Mouse (Mus musculus) intestine, embryonic 15.5 days (tissue): ENCODE measurements around the gene Pklr. TPM values are rescaled to one million over a fixed set of nuclear protein-coding genes. Genes with fewer than 3 reads are reported as not detected.

ENCODE experiments used
- ATAC-seq: fragments of 200-750 bp; cut with Nextera tagmentation; 2 replicates; pipeline ENCODE4 v1.8.0; 2017; ENCODE audit warnings: moderate TSS enrichment, moderate library complexity
- H3K27ac ChIP-seq: fragments of 300-500 bp; sonication (generic); 2 replicates; pipeline ENCODE4 v1.5.1; 2015; ENCODE audit warnings: mild to moderate bottlenecking, inconsistent platforms
- H3K27me3 ChIP-seq: fragments of 300-500 bp; sonication (generic); replicated peaks from 2 replicates; pipeline ENCODE4 v1.6.1; 2015; ENCODE audit warnings: inconsistent platforms
- H3K36me3 ChIP-seq: fragments of 300-500 bp; sonication (generic); 2 replicates; pipeline ENCODE4 v1.6.1; 2015; ENCODE audit warnings: inconsistent platforms
- H3K4me1 ChIP-seq: fragments of 300-500 bp; sonication (generic); replicated peaks from 2 replicates; pipeline ENCODE4 v1.6.1; 2015; ENCODE audit warnings: inconsistent platforms
- H3K4me2 ChIP-seq: fragments of 300-500 bp; sonication (generic); replicated peaks from 2 replicates; pipeline ENCODE4 v1.6.1; 2015; ENCODE audit warnings: mild to moderate bottlenecking, inconsistent platforms
- H3K4me3 ChIP-seq: fragments of 300-500 bp; sonication (generic); replicated peaks from 2 replicates; pipeline ENCODE4 v1.5.1; 2015; ENCODE audit warnings: inconsistent platforms
- H3K9ac ChIP-seq: fragments of 300-500 bp; sonication (generic); 2 replicates; pipeline ENCODE4 v1.6.1; 2015; ENCODE audit warnings: inconsistent platforms
- H3K9me3 ChIP-seq: fragments of 300-500 bp; sonication (generic); 2 replicates; pipeline ENCODE4 v1.6.1; 2016; ENCODE audit warnings: inconsistent platforms
- WGBS: fragments of 180-500 bp; shearing (Covaris S2); methylation state at CpG from one replicate; pipeline ENCODE4 v1.1.7; 2015; 5-methylcytosine and 5-hydroxymethylcytosine counted together
- polyA plus RNA-seq: library from polyadenylated mRNA; unstranded; fragments of >200 nt; fragmentation: Nextera tagmentation; extraction: Ambion mirVana; gene quantifications from 2 replicates; pipeline ENCODE4 v1.2.1, GENCODE M21; 2015

Gene Pklr
- polyA plus RNA-seq, 1 experiment from 2014 or later: 58.8 TPM

DNA sequence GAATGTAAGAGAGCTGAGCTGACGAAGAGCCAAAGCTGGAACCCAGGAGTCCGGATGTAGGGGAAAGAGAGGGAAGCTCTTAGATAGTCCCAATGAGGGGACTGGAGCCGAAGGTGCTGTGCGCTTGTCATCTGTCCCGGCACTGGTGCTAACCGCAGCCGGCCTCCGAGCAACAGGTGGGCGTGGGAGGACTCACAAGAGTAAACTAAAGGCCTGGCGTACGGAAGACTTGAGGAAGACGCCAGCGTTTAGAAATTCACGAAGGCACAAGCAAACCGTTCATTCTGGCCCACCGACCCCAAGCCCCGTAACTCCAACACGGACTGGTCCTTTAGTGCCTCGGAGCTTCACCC lies 34.5 kb upstream of the Pklr start:
- Histone ChIP-seq H3K9me3 (no peaks in the 10 kb centered on the region), H3K4me1 (peaks cover 29% of the 10 kb centered on the region), H3K36me3 (peaks cover 11% of the 10 kb centered on the region), H3K4me3 (peak overlapping the region; percentile 56), H3K27ac (peak overlapping the region; percentile 73), H3K4me2 (peak overlapping the region; percentile 87), H3K27me3 (no peaks in the 10 kb centered on the region), H3K9ac (peak overlapping the region; percentile 68)
- peak; percentile 51 for ATAC-seq
- WGBS: 0% methylated on average over 19 of the region's 19 CpGs

DNA sequence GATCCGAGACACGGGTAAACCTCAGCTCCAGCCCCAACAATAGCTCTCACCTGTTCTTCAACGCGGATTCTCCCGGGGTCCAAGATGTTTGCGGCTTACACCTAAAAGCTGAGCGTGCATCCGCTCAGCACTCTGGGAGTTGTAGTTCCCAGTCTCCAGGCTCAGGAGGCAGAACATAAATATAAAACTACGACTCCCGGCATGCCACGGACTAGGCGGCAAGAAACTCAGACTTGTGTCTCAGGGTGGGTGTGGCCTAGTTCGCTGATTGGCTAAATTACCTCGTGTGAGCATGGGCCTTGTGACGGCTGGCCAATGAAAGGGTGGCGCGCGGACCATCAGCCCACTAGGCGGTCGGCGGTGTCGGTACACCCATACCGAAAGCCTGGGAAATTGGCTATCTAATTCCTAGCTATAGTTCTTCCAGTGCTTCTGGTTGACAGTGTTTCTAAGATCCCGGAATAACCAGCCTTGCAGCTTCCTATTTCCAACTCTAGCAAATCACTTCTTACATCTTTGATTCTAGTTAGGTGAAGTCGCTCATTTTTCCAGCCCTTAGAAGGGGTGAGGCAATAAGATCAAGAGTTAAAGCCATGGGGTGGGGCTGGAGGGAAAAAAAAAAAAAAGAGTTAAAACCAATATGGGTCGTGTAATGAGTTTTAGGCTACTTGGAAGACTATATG lies 34.0 kb upstream of the Pklr start, which contains the start of gene Fdps:
Gene Fdps (minus strand): TSS at position 148 of the 683 bp plus-strand sequence.
- Histone ChIP-seq H3K4me1 (peaks cover 29% of the 10 kb centered on the region), H3K27ac (peak within 1 kb of the TSS; percentile 78), H3K36me3 (peaks cover 7% of the 10 kb centered on the region), H3K27me3 (no peaks in the 10 kb centered on the region), H3K4me3 (peak within 1 kb of the TSS; percentile 56), H3K9ac (peak within 1 kb of the TSS; percentile 68), H3K9me3 (no peaks in the 10 kb centered on the region), H3K4me2 (peak within 1 kb of the TSS; percentile 87)
- WGBS: under 1% methylated on average over 26 of the region's 26 CpGs
- ATAC-seq: peak; percentile 99

DNA sequence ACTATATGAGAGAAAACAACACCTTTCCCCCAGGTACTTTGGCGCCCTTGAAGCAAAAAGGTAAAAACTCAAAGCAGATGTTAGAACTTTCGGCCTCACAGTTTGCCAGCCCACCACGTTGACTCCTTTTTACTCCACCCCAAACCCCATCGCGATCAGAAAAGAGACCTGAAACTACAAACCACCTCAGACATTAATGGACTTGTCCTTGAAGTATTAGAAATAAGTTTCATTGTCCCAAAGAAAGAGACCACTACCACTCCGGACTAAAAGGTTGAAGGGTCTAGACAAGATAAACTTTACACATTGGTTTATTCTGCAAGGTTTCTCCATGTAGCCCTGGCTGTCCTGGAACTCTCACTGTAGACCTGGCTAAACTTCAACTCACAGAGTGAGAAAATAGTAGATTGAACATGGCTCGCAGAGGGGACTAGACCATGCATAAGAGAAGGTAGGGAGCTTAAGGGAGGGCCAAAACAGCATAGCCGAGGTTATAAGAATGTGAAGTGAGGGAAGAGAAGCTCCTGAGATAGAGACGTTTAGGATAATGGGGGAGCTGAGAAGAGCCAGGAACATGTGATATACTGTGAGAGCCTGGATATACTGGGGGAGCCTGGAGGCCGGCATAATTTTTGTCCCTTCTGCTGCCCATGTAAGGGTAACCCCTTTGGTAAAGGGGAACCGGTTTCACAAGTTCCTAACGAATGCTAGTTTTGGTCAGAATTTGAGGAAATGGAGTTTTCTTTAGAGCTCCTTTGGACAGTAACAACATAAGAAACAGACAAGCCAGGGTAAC lies 33.2 kb upstream of the Pklr start:
- Histone ChIP-seq H3K27ac (peak overlapping the region; percentile 78), H3K4me2 (peak overlapping the region; percentile 53), H3K36me3 (peaks cover 7% of the 10 kb centered on the region), H3K4me1 (peaks cover 29% of the 10 kb centered on the region), H3K9ac (no peak overlapping the region), H3K4me3 (peak overlapping the region; percentile 28; the same call in 1 of the 2 replicates), H3K9me3 (no peaks in the 10 kb centered on the region), H3K27me3 (no peaks in the 10 kb centered on the region)
- WGBS: 58% methylated on average over 12 of the region's 12 CpGs
- ATAC-seq: no peak

DNA sequence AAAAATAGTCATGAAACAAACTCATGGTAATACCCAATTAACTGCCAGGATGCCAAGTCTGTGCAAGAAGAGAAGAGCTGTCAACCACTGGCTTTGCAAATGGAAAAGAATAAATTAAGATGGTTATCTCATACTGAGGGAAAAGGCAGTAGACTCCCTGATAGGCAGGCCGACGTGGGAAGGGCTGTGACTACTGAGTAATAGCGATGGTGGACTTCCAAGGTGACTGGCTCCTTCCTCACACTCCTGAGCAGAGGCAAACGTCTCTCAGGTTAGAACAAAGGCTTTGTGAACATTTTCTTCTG lies 32.7 kb upstream of the Pklr start:
- no peak overlapping the region for H3K4me2 ChIP-seq
- 53% methylated on average over 4 of the region's 4 CpGs for WGBS
- no peak for ATAC-seq

DNA sequence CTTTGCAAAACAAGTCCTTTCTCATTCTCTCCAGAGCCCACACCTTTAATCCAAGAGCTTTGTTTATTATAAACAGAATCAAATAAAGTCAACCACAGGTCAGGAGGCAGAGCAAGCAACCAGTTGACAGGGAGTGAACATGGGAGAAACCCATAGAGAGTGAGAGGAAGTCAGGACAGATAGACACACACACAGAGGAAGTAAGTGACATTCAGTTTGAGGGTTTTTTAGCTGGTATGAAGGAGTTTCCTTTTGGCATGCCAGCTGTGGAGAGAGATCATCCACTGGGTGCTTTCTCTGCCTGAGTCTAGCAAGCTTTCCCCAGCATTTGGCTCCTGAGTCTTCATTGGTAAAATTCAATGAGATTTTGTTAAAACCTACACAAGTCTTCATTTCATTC lies 29.1 kb upstream of the Pklr start:
- Histone ChIP-seq H3K4me3 (no peak overlapping the region), H3K9ac (no peak overlapping the region), H3K4me1 (0 out of 2 replicates have a peak, but pooled peaks cover 4% of the 10 kb centered on the region), H3K4me2 (no peak overlapping the region), H3K27me3 (no peaks in the 10 kb centered on the region), H3K9me3 (no peaks in the 10 kb centered on the region), H3K27ac (no peak overlapping the region), H3K36me3 (no peaks in the 10 kb centered on the region)
- ATAC-seq: no peak

More for the DNA sequence above, 32.7 kb upstream of the Pklr start:
- no peaks in the 10 kb centered on the region for H3K9me3 ChIP-seq
- no peak overlapping the region for H3K9ac ChIP-seq
- peak overlapping the region; percentile 78; the same call in 1 of the 2 replicates for H3K27ac ChIP-seq
- no peaks in the 10 kb centered on the region for H3K27me3 ChIP-seq
- H3K4me1 ChIP-seq: peaks cover 28% of the 10 kb centered on the region
- no peak overlapping the region for H3K4me3 ChIP-seq
- peaks cover 4% of the 10 kb centered on the region for H3K36me3 ChIP-seq

DNA sequence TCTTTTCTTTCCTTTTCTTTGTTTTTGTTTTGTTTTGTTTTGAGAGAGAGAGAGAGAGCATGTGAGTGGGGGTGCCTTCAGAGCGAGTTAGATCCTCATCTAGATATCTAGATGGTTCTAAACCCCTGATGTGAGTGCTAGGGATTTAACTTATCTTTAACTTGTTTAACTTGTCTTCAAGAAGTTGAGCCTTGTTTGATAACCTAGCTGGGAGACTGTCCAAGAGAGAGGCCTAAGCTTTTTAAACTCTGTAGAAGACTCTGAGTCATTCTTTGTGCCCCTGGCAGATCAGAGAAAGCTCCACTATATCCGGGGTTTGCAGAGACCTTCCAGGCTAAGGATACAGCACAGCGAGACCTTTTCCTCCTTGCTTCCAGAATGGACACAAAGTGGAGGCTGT lies 28.4 kb upstream of the Pklr start:
- H3K36me3 ChIP-seq: no peaks in the 10 kb centered on the region
- H3K4me3 ChIP-seq: no peak overlapping the region
- WGBS: 39% methylated on average over 3 of the region's 3 CpGs
- H3K4me2 ChIP-seq: no peak overlapping the region
- 0 out of 2 replicates have a peak, but pooled peaks cover 4% of the 10 kb centered on the region for H3K4me1 ChIP-seq
- H3K27ac ChIP-seq: no peak overlapping the region
- no peak overlapping the region for H3K9ac ChIP-seq
- no peaks in the 10 kb centered on the region for H3K9me3 ChIP-seq
- H3K27me3 ChIP-seq: no peaks in the 10 kb centered on the region
- no peak for ATAC-seq

DNA sequence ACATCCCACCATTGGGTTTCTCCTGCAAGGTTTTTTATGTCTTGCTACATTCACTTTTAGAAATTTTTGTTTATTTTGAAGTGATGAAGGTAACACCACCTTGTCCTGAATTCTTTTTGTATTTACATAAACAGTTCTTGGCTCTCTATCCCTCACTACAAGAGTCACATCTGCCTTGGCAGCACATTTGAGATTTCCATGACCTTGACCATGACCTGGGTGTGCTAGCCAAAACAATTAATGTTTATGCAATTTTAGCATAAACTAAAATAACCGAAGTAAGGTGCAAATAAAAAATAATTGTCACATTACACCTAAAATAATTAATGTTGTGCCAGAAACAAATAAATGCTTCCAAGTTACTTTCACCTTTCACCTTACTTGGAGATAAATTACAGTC lies 27.8 kb upstream of the Pklr start:
- H3K27me3 ChIP-seq: no peaks in the 10 kb centered on the region
- 45% methylated on average over 1 of the region's 1 CpGs for WGBS
- H3K9me3 ChIP-seq: no peaks in the 10 kb centered on the region
- no peak overlapping the region for H3K27ac ChIP-seq
- no peak for ATAC-seq
- no peaks in the 10 kb centered on the region for H3K4me1 ChIP-seq
- no peak overlapping the region for H3K4me2 ChIP-seq
- H3K36me3 ChIP-seq: no peaks in the 10 kb centered on the region
- H3K4me3 ChIP-seq: no peak overlapping the region
- H3K9ac ChIP-seq: no peak overlapping the region

DNA sequence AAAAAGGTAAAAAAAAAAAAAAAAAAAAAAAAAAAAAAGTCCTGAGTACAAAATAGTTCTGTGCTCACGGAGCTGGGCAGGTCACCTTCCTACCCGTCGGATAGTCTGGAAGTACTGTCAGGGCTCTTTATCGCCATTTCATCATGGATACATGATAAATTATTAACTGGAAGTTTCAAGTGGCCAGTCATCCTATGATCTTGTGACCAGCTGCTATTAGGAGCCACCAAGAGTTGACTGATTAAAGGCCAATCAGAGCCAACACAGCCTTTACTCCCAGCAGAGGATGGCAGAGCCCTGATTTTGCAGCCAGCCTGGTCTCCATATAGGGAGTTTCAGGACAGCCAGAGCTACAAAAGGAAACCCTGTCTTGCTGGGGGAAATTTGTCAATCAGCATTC lies 22.9 kb upstream of the Pklr start:
- Histone ChIP-seq H3K27me3 (no peaks in the 10 kb centered on the region), H3K4me3 (no peak overlapping the region), H3K9ac (no peak overlapping the region), H3K27ac (peak overlapping the region; percentile 68; the same call in 1 of the 2 replicates), H3K4me2 (no peak overlapping the region), H3K9me3 (no peaks in the 10 kb centered on the region), H3K36me3 (no peaks in the 10 kb centered on the region), H3K4me1 (no peaks in the 10 kb centered on the region)
- WGBS: 70% methylated on average over 4 of the region's 4 CpGs
- ATAC-seq: peak; percentile 90

DNA sequence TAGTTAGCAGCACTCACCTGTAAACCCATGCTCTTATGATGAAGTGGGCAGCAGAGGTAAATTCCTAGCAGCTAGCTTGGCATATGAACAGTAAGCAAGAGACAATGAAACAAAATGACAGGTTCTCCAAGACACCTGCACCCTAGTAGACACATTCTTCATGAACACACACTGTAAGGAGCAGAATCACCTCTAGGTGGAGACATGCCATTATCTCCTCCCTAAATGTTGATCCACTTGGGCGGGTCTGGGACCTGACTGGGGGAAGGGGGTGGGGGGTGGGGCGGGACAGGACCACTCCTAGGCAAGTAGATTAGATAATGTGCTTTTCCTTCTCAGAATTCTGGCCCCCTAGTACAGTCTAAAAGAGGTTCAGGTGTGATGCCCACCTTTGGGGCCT lies 20.4 kb upstream of the Pklr start:
- Histone ChIP-seq H3K9me3 (no peaks in the 10 kb centered on the region), H3K4me1 (no peaks in the 10 kb centered on the region), H3K9ac (no peak overlapping the region), H3K4me3 (no peak overlapping the region), H3K27me3 (no peaks in the 10 kb centered on the region), H3K4me2 (no peak overlapping the region), H3K36me3 (no peaks in the 10 kb centered on the region), H3K27ac (no peak overlapping the region)
- ATAC-seq: peak; percentile 54
- WGBS: 12% methylated on average over 2 of the region's 2 CpGs

DNA sequence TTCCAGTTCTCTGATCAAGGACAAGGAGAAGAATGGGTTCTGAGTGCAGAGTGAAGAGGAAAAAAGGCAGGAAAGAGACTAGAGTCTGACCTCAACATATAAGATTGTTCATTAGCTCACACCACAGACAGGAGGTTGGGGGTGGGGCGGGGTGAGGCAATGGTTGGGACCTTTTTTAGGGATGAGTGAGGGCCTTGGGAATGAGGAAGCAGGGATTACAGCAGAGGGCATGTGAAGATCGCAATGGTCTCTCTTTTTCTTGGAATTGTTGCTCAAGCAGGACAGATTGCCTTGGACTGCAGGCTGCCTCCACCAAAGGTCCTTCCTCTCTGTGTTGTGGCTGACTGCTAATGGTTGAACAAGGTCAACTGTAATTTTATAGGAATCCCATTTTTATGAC lies 12.6 kb upstream of the Pklr start:
- Histone ChIP-seq H3K9ac (no peak overlapping the region), H3K36me3 (no peaks in the 10 kb centered on the region), H3K9me3 (no peaks in the 10 kb centered on the region), H3K4me3 (no peak overlapping the region), H3K4me1 (no peaks in the 10 kb centered on the region), H3K27me3 (no peaks in the 10 kb centered on the region), H3K27ac (no peak overlapping the region), H3K4me2 (no peak overlapping the region)
- 70% methylated on average over 2 of the region's 2 CpGs for WGBS
- ATAC-seq: no peak

DNA sequence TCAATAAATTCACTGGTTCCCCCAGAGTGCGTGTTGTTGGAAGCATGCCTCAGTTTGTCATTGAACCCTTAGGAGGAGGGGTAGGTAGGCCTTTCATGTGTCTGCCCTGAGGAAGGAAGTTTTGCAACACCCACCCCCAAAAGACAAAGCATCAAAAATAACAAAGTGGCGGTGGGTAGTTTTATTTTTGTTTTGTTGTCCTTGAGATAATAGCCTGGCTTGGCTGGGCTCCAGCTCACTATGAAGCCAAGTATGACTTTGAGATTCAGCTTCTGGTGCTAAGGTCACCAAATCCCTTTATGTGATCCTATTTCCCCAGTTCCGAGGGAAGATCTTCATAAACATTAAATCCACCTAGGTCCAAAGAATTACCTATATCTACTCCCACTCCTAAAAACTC lies 11.7 kb upstream of the Pklr start:
- Histone ChIP-seq H3K27ac (no peak overlapping the region), H3K27me3 (no peaks in the 10 kb centered on the region), H3K9ac (no peak overlapping the region), H3K9me3 (no peaks in the 10 kb centered on the region), H3K4me1 (no peaks in the 10 kb centered on the region), H3K36me3 (no peaks in the 10 kb centered on the region), H3K4me2 (no peak overlapping the region), H3K4me3 (no peak overlapping the region)
- ATAC-seq: no peak
- 67% methylated on average over 3 of the region's 3 CpGs for WGBS

DNA sequence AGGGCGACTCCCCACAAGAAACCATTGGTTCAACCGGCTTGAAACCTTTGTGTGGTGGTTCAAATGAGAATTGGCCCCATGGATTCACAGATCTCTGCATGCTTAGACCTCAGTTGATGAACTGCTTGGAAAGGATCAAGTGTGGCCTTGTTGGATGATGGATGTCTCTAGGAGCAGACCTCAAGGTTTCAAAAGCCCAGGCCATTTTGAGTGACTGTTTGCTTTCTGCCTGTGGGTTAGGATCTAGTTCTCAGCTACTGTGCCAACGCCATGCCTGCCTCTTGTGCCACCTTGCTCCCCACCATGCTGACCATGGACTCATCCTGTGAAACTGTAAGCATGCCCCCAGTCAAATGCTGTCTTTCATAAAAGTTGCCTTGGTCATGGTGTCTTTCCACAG lies 10.0 kb upstream of the Pklr start:
- Histone ChIP-seq H3K4me2 (no peak overlapping the region), H3K36me3 (no peaks in the 10 kb centered on the region), H3K27ac (no peak overlapping the region), H3K4me3 (no peak overlapping the region), H3K4me1 (no peaks in the 10 kb centered on the region), H3K27me3 (no peaks in the 10 kb centered on the region), H3K9me3 (no peaks in the 10 kb centered on the region), H3K9ac (no peak overlapping the region)
- ATAC-seq: no peak
- WGBS: 93% methylated on average over 3 of the region's 3 CpGs

DNA sequence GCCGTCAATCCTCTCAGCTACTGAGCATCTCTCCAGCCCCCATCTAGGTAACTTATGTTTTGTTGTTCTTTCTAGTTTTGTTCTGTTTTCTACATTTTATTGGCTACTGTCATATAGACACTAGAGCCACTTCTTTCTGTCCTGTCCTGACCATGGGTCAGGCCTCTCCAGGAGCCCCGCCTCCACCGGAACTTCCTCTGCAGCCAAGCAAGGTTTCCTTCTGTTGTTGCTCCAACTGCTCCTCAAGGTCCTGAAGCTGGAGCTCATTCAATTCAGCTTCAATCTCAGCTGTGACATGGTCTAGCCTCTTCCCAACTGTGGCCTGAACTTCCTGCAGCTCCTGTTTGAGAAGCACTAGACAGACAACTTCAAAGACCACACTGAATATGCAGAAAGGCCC lies 6.0 kb upstream of the Pklr start:
- Histone ChIP-seq H3K27ac (no peak overlapping the region), H3K9me3 (no peaks in the 10 kb centered on the region), H3K4me3 (no peak overlapping the region), H3K9ac (no peak overlapping the region), H3K4me2 (no peak overlapping the region), H3K27me3 (no peaks in the 10 kb centered on the region), H3K36me3 (no peaks in the 10 kb centered on the region), H3K4me1 (peaks cover 16% of the 10 kb centered on the region; the same call in 1 of the 2 replicates)
- no peak for ATAC-seq
- 88% methylated on average over 3 of the region's 3 CpGs for WGBS
